Mouse (Mus musculus) midbrain, embryonic 10.5 days (tissue): ENCODE results near the gene Cideb. TPM values are rescaled to one million over a fixed set of nuclear protein-coding genes. Genes with fewer than 3 reads are reported as not detected.

ENCODE experiments used
- DNase-seq: peaks from one replicate; pipeline ENCODE4 v3.0.0-alpha.2; 2017; ENCODE audit warnings: low spot score
- H3K27ac ChIP-seq: fragments of 300-500 bp; sonication (generic); replicated peaks from 2 replicates; pipeline ENCODE4 v1.5.1; 2016; ENCODE audit warnings: mild to moderate bottlenecking
- H3K27me3 ChIP-seq: fragments of 300-500 bp; sonication (generic); 2 replicates; pipeline ENCODE4 v1.6.1; 2016; ENCODE audit warnings: low read depth, mild to moderate bottlenecking; ENCODE audit not compliant: poor library complexity, severe bottlenecking
- H3K36me3 ChIP-seq: fragments of 300-500 bp; sonication (generic); 2 replicates; pipeline ENCODE4 v1.6.1; 2016; ENCODE audit warnings: mild to moderate bottlenecking, moderate library complexity
- H3K4me1 ChIP-seq: fragments of 300-500 bp; sonication (generic); 2 replicates; pipeline ENCODE4 v1.6.1; 2016
- H3K4me3 ChIP-seq: fragments of 300-500 bp; sonication (generic); 2 replicates; pipeline ENCODE4 v1.5.1; 2016; ENCODE audit warnings: mild to moderate bottlenecking, moderate library complexity
- H3K9me3 ChIP-seq: fragments of 300-500 bp; sonication (generic); replicated peaks from 2 replicates; pipeline ENCODE4 v1.6.1; 2016; ENCODE audit warnings: mild to moderate bottlenecking
- WGBS: fragments of 180-500 bp; shearing (Covaris S2); methylation state at CpG from one replicate; pipeline ENCODE4 v1.1.7; 2016; 5-methylcytosine and 5-hydroxymethylcytosine counted together
- polyA plus RNA-seq: library from polyadenylated mRNA; unstranded; fragments of >200 nt; fragmentation: Nextera tagmentation; extraction: Ambion mirVana; gene quantifications from 2 replicates; pipeline ENCODE4 v1.2.1, GENCODE M21; 2016

Cideb gene
- polyA plus RNA-seq, result 0.22 and 0.23 TPM in 2 replicates

DNA sequence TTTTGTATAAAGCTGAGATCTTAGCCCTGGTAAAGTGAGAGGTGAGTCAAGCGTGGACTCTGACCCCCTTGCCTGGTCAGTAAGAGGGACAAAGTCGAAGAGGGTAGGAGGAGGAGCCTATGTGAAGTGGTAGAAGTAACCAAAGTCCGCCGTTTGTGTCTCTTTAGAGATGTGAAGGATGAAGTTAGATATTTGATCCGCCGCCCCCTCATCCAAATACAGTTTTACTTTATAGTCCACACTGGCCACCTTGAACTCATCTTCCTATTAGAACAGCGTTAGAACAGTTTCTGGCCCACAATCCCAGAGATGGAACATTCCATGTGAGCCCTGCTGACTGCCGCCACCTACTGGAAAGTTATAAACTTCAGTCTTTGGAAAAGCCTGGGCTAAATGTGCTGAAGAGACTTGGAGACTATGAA, at the start of gene Cideb:
Gene Cideb, minus strand, starts transcription at position 96 of the 422 bp plus-strand sequence.
- 23% methylated on average over 8 of the region's 8 CpGs for WGBS
- Histone ChIP-seq H3K9me3 (no peaks in the 10 kb centered on the region), H3K27ac (no peak within 1 kb of the TSS), H3K4me3 (no peak within 1 kb of the TSS), H3K36me3 (peaks cover 35% of the 10 kb centered on the region), H3K4me1 (peaks cover 31% of the 10 kb centered on the region), H3K27me3 (peaks cover 32% of the 10 kb centered on the region)
- peak; percentile 44 for DNase-seq

DNA sequence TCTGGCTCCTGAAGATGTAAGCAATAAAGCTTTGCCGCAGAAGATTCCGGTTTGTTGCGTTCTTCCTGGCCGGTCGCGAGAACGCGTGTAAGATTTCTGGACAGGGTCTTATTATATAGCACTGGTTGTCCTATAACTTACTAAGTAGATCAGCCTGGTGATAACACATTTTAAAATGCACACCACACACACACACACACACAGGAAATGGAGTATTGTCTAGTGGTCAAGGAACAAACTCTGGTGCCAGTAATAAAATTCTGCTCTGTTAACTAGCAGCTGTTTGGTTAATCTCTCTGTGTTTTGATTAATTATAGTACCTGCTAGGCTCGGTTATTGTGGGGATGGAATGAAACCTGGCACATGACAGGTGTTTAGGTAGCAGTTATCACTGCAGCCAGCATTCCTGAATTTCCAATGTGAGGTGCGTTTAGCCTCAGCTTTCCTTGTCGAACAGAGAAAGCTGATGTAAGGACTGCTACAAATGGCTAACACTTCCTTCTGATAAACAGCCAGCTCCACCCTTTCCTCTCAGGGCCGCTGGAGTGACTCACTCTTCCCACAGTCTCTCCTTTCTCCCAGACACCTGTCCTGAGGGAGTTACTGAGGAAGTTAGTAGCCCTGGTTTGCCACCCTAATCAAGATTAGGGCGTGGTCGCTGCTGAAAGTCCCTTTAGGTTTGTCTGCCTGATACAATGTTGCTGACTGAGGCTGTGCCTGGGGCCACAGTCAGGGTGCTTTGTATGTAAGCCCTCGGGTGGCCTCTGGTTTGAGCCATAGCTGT, 37.3 kb upstream of the Cideb start:
- Histone ChIP-seq H3K36me3 (no peaks in the 10 kb centered on the region), H3K9me3 (no peaks in the 10 kb centered on the region), H3K27ac (no peak overlapping the region), H3K4me1 (no peaks in the 10 kb centered on the region), H3K27me3 (peaks cover 3% of the 10 kb centered on the region), H3K4me3 (no peak overlapping the region)
- WGBS, result 88% methylated on average over 15 of the region's 15 CpGs
- no peak for DNase-seq

- no peak for DNase-seq
- WGBS, result 70% methylated on average over 2 of the region's 2 CpGs
- H3K27me3 ChIP-seq, result peaks cover 20% of the 10 kb centered on the region
- H3K36me3 ChIP-seq, result no peaks in the 10 kb centered on the region
- no peaks in the 10 kb centered on the region for H3K4me1 ChIP-seq
- H3K27ac ChIP-seq, result no peak overlapping the region
- H3K9me3 ChIP-seq, result no peaks in the 10 kb centered on the region
- H3K4me3 ChIP-seq, result no peak overlapping the region
These were observed 35.7 kb upstream of the Cideb start for GRCm38 (mm10) chr14:55793946-55794345.

DNA sequence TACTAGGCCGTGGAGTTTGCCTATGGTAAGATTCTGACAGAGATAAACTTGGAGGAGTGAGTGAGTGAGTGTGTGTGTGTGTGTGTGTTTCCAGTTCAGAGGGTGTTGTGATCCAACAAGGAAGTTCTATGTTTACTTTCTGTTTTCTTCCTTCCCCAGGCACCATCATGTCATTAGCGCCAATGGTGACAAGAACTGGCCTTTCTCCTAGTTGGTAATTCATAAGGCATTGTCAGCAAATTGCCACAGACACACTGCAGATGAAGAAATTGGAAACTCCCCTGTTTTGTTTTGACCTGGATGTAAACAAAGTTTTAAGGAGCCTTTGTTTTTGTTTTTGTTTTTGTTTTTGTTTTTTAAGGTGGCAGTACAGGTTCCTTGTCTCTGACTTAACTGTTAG, 35.2 kb upstream of the Cideb start:
- Histone ChIP-seq H3K4me1 (peaks cover 5% of the 10 kb centered on the region), H3K9me3 (no peaks in the 10 kb centered on the region), H3K27ac (no peak overlapping the region), H3K27me3 (peaks cover 25% of the 10 kb centered on the region), H3K4me3 (no peak overlapping the region), H3K36me3 (no peaks in the 10 kb centered on the region)
- WGBS, result 89% methylated on average over 2 of the region's 2 CpGs
- DNase-seq, result no peak

- DNase-seq, result peak; percentile 29
- Histone ChIP-seq H3K27me3 (peaks cover 75% of the 10 kb centered on the region), H3K27ac (no peak within 1 kb of the TSS; the same call in 1 of the 2 replicates), H3K4me3 (peak within 1 kb of the TSS; percentile 48), H3K9me3 (no peaks in the 10 kb centered on the region), H3K4me1 (peaks cover 17% of the 10 kb centered on the region), H3K36me3 (no peaks in the 10 kb centered on the region)
- whole genome bisulfite sequencing, result 5% methylated on average over 40 of the region's 40 CpGs
These were observed 30.2 kb upstream of the Cideb start, which contains the start of gene Ripk3 for GRCm38 (mm10) chr14:55788256-55789050. TSS of gene Ripk3 (minus strand) at chr14:55788865.

GRCm38 (mm10) chr14:55787731-55788130, 29.5 kb upstream of the Cideb start:
- no peak for DNase-seq
- peaks cover 24% of the 10 kb centered on the region for H3K4me1 ChIP-seq
- H3K4me3 ChIP-seq, result peak overlapping the region; percentile 48
- H3K9me3 ChIP-seq, result no peaks in the 10 kb centered on the region
- H3K27ac ChIP-seq, result no peak overlapping the region
- no peaks in the 10 kb centered on the region for H3K36me3 ChIP-seq
- H3K27me3 ChIP-seq, result peaks cover 82% of the 10 kb centered on the region
- 41% methylated on average over 11 of the region's 11 CpGs for WGBS

DNA sequence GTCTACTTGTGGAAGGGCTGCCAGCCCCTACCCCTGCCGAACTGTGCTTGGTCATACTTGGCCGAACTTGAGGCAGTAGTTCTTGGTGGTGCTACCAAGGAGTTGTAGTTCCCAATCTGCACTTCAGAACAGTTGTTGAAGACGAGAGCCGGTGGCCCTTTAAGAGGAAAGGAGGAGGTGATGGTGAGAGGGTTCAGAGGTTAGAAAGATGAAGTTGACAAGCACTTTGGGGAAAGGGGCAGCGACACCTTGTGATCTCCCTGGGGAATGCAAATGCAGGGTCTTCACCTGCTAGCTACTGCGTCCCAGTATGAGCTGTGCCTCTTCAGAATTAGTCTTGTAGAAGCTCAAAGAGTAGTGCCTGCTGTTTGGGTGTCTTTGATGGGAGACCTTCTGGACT, 26.9 kb upstream of the Cideb start:
- Histone ChIP-seq H3K4me1 (peaks cover 31% of the 10 kb centered on the region), H3K9me3 (no peaks in the 10 kb centered on the region), H3K27ac (no peak overlapping the region), H3K4me3 (no peak overlapping the region), H3K27me3 (peaks cover 99% of the 10 kb centered on the region), H3K36me3 (no peaks in the 10 kb centered on the region)
- no peak for DNase-seq
- WGBS, result 23% methylated on average over 6 of the region's 6 CpGs

GRCm38 (mm10) chr14:55783958-55784235, 25.6 kb upstream of the Cideb start, which contains the start of gene Adcy4:
TSS of gene Adcy4 (minus strand) at chr14:55784095.
- WGBS, result 5% methylated on average over 13 of the region's 13 CpGs
- Histone ChIP-seq H3K27me3 (peaks cover 93% of the 10 kb centered on the region), H3K4me1 (peaks cover 30% of the 10 kb centered on the region), H3K9me3 (no peaks in the 10 kb centered on the region), H3K27ac (peak within 1 kb of the TSS; percentile 55; the same call in 1 of the 2 replicates), H3K36me3 (no peaks in the 10 kb centered on the region), H3K4me3 (peak within 1 kb of the TSS; percentile 44)
- DNase-seq, result no peak

DNA sequence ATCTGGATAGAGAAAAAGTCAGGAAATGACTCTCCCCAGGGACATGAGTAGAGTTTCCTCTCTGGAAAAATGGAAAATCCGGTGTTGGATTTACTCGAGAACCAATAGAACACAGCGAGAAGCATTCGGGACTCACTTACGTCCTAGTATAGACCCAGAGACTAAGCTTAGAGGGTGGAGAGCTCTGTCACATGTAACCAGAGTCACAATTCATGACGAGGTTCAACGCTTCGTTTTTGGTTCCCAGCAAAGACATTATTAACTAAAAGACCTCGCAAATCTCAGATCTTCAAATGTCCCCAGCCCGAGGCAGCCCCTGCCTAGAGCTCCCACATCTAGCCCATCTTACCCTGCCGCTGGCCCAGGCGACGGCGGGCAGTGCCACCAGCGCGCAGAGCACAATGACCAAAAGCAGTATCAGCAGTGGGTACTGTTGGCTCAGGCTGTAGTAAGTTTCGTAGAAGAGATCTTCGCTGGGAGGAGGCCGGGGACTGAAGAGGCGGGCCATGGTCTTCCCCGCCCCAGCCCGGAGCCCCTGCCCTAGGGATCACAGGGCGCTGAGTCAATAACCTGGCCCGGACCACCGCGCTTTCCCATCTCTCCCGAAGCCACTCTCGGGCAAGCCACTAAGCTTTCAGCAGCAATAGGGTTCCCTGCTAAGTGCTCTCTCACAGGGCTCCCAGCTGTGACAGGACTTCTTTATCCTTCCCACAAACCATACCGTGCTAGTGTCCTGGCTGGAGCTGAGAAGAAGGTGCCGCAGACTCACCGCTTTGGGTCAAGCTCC, 25.1 kb upstream of the Cideb start:
- 2% methylated on average over 31 of the region's 31 CpGs for WGBS
- Histone ChIP-seq H3K27me3 (peaks cover 92% of the 10 kb centered on the region), H3K27ac (peak overlapping the region; percentile 55; the same call in 1 of the 2 replicates), H3K9me3 (no peaks in the 10 kb centered on the region), H3K36me3 (no peaks in the 10 kb centered on the region), H3K4me3 (peak overlapping the region; percentile 44), H3K4me1 (peaks cover 25% of the 10 kb centered on the region)
- DNase-seq, result peak; percentile 44

DNA sequence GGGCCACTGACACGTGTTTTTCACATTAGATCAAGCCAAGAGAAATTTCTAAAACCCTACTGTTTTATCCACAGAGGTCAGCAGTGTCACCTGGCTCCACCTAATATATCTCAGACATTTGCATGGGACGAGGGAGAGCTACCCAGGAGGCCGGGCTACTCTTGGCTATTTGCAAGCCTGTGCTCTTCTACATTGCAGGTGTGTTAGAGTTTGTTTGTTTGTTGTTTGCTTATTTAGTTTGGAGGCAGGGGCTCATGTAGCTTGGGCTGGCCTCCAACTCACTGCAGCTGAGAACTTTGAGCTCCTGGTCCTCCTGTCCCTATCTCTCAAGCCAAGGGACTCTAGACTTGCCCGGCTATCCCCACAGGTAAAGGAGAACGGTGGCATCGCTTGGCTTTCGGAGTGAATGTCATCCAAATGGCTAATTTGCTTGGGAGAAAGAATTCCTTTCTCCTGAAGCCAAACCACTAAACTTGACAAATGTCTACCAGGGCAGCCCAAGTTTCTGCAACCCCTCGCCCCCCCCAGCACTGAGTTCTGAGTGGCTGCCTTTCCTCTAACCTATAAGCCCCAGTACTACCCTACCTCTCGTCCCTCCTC, 24.2 kb upstream of the Cideb start:
- H3K27ac ChIP-seq, result no peak overlapping the region
- H3K27me3 ChIP-seq, result peaks cover 91% of the 10 kb centered on the region
- peaks cover 21% of the 10 kb centered on the region for H3K4me1 ChIP-seq
- no peak for DNase-seq
- peak overlapping the region; percentile 44 for H3K4me3 ChIP-seq
- no peaks in the 10 kb centered on the region for H3K36me3 ChIP-seq
- no peaks in the 10 kb centered on the region for H3K9me3 ChIP-seq
- WGBS, result 51% methylated on average over 9 of the region's 9 CpGs

- H3K36me3 ChIP-seq, result no peaks in the 10 kb centered on the region
- peak overlapping the region; percentile 16; the same call in 1 of the 2 replicates for H3K4me3 ChIP-seq
- H3K27me3 ChIP-seq, result peaks cover 79% of the 10 kb centered on the region
- peak; percentile 72 for DNase-seq
- H3K4me1 ChIP-seq, result peaks cover 29% of the 10 kb centered on the region
- 16% methylated on average over 14 of the region's 14 CpGs for WGBS
- H3K9me3 ChIP-seq, result no peaks in the 10 kb centered on the region
- no peak overlapping the region for H3K27ac ChIP-seq
These were observed 23.1 kb upstream of the Cideb start for GRCm38 (mm10) chr14:55781310-55781709.

GRCm38 (mm10) chr14:55780736-55781135, 22.5 kb upstream of the Cideb start:
- Histone ChIP-seq H3K4me3 (no peak overlapping the region), H3K9me3 (no peaks in the 10 kb centered on the region), H3K27ac (no peak overlapping the region), H3K27me3 (peaks cover 73% of the 10 kb centered on the region), H3K4me1 (peaks cover 29% of the 10 kb centered on the region), H3K36me3 (no peaks in the 10 kb centered on the region)
- no peak for DNase-seq
- WGBS, result 81% methylated on average over 11 of the region's 11 CpGs
